12 mouse cellular contexts compared by ENCODE assay signal in the genomic region with DNA sequence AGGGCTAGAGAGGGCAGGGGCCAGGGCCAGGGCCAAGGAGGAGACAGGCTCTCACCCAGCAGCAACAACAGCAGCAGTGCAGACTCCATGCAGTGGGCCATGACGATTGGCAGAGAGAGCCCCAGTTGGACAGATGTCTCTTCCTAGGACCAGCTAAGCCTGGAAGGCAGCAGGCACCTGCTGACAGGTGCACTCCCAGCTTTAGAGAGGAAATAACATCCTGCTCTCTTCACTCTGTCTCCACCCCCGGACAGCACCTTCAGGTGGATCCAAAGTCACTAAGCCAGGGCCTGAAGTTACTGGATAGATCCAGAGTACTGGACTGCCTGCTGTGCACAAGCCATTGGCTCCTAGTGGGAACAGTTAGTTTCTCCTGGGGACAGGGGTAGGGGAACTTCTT. TPM values are rescaled to one million over a fixed set of nuclear protein-coding genes. Genes with fewer than 3 reads are reported as not detected.
DNase-seq lines count a peak whose midpoint lies in the region; ATAC-seq and TF ChIP-seq lines count a peak whose summit lies in the region.
"Had no signal": no experiment of that assay in that cellular context is flagged by ENCODE, and none has a peak within 500 bp of the region (broad histone marks: within the 10 kb centered on the region; RNA-seq: fewer than 3 reads in every experiment).

TSS of gene Gfra4 (minus strand) at position 101 of the 400 bp plus-strand sequence.

- peaks cover 31% of the 10 kb centered on the region for H3K4me1 ChIP-seq in kidney, embryonic 16.5 days (ENCODE audit: insufficient read depth, low read length)
- H3K4me1 ChIP-seq in embryonic facial prominence, embryonic 10.5 days: peaks cover 35% of the 10 kb centered on the region
- peaks cover 7% of the 10 kb centered on the region; the same call in 1 of the 2 replicates for H3K4me1 ChIP-seq in forebrain, postnatal 0 days (ENCODE audit: insufficient read depth)
- peaks cover 38% of the 10 kb centered on the region for H3K4me1 ChIP-seq in limb, embryonic 13.5 days

- H3K9me3 ChIP-seq in kidney, embryonic 16.5 days (ENCODE audit: low read length): no peaks in the 10 kb centered on the region
- H3K9me3 ChIP-seq in embryonic facial prominence, embryonic 10.5 days: no peaks in the 10 kb centered on the region
- no peaks in the 10 kb centered on the region for H3K9me3 ChIP-seq in forebrain, postnatal 0 days (ENCODE audit: low read length)
- no peaks in the 10 kb centered on the region for H3K9me3 ChIP-seq in limb, embryonic 13.5 days

- no peak within 1 kb of the TSS for H3K4me3 ChIP-seq in kidney, embryonic 16.5 days (ENCODE audit: low read length)
- H3K4me3 ChIP-seq in embryonic facial prominence, embryonic 10.5 days: peak within 1 kb of the TSS; percentile 79; the same call in 1 of the 2 replicates
- no peak within 1 kb of the TSS for H3K4me3 ChIP-seq in forebrain, postnatal 0 days (ENCODE audit: low read depth, low read length)
- H3K4me3 ChIP-seq in limb, embryonic 13.5 days: peak within 1 kb of the TSS; percentile 66

- TF ChIP-seq CTCF in forebrain, postnatal 0 days (IDR thresholded peaks at IDR 0.05; ENCODE audit: low read depth): no peak

- peaks cover 34% of the 10 kb centered on the region for H3K27me3 ChIP-seq in kidney, embryonic 16.5 days (ENCODE audit: insufficient read depth, low read length)
- H3K27me3 ChIP-seq in embryonic facial prominence, embryonic 10.5 days (replicated peaks; ENCODE audit: low read depth, poor library complexity, severe bottlenecking): peaks cover 76% of the 10 kb centered on the region
- 0 out of 2 replicates have a peak, but pooled peaks cover 3% of the 10 kb centered on the region for H3K27me3 ChIP-seq in forebrain, postnatal 0 days (ENCODE audit: insufficient read depth, low read length)
- H3K27me3 ChIP-seq in limb, embryonic 13.5 days: peaks cover 45% of the 10 kb centered on the region

- ATAC-seq in kidney, embryonic 16.5 days (ENCODE audit: low FRiP score, low TSS enrichment): no peak
- no peak for ATAC-seq in forebrain, postnatal 0 days
- no peak for ATAC-seq in limb, embryonic 13.5 days (ENCODE audit: low FRiP score, low read depth)
- no peak for ATAC-seq in erythroblast, adult 5-6 weeks (replicated peaks; ENCODE audit: low FRiP score, poor library complexity, severe bottlenecking)

- no peak within 1 kb of the TSS for H3K9ac ChIP-seq in kidney, embryonic 16.5 days (replicated peaks; ENCODE audit: low read length)
- peak within 1 kb of the TSS; percentile 83 for H3K9ac ChIP-seq in forebrain, postnatal 0 days
- H3K9ac ChIP-seq in limb, embryonic 13.5 days: peak within 1 kb of the TSS; percentile 83; the same call in 1 of the 2 replicates

- no peak within 1 kb of the TSS for H3K4me2 ChIP-seq in kidney, embryonic 16.5 days (replicated peaks; ENCODE audit: low read depth, low read length)
- H3K4me2 ChIP-seq in forebrain, postnatal 0 days (ENCODE audit: low read depth): peak within 1 kb of the TSS; percentile 86
- peak within 1 kb of the TSS; percentile 96 for H3K4me2 ChIP-seq in limb, embryonic 13.5 days (replicated peaks)

- 81% methylated on average over 2 of the region's 2 CpGs for WGBS in kidney, embryonic 16.5 days
- 63% methylated on average over 2 of the region's 2 CpGs for WGBS in embryonic facial prominence, embryonic 10.5 days
- 67% methylated on average over 2 of the region's 2 CpGs for WGBS in forebrain, postnatal 0 days
- 56% methylated on average over 2 of the region's 2 CpGs for WGBS in limb, embryonic 13.5 days

- no peaks in the 10 kb centered on the region for H3K36me3 ChIP-seq in kidney, embryonic 16.5 days (ENCODE audit: insufficient read depth, low read length)
- no peaks in the 10 kb centered on the region for H3K36me3 ChIP-seq in embryonic facial prominence, embryonic 10.5 days (replicated peaks)
- no peaks in the 10 kb centered on the region for H3K36me3 ChIP-seq in forebrain, postnatal 0 days (ENCODE audit: insufficient read depth)
- H3K36me3 ChIP-seq in limb, embryonic 13.5 days: no peaks in the 10 kb centered on the region

- no peak for DNase-seq in kidney, postnatal 14 days
- DNase-seq in embryonic facial prominence, embryonic 10.5 days (ENCODE audit: low spot score): no peak
- DNase-seq in forebrain, postnatal 0 days: no peak
- DNase-seq in right cerebral cortex, postnatal 36 days (ENCODE audit: low spot score in 2 of 2): no peak
- DNase-seq in cerebellum, adult 9-11 months: no peak
- DNase-seq: adrenal gland, postnatal 25 days; kidney, adult 8-10 months had no signal

- H3K27ac ChIP-seq in kidney, embryonic 16.5 days (ENCODE audit: low read length): peak within 1 kb of the TSS; percentile 29; the same call in 1 of the 2 replicates
- H3K27ac ChIP-seq in embryonic facial prominence, embryonic 10.5 days (replicated peaks): no peak within 1 kb of the TSS
- peak within 1 kb of the TSS; percentile 82; the same call in 1 of the 2 replicates for H3K27ac ChIP-seq in forebrain, postnatal 0 days (ENCODE audit: low read depth, low read length)
- no peak within 1 kb of the TSS for H3K27ac ChIP-seq in limb, embryonic 13.5 days

RNA-seq across cellular contexts. Expression of gene Gfra4, which starts in this region (rescaled TPM):
- polyA plus RNA-seq in kidney, embryonic 16.5 days (2015; fragmentation: Nextera tagmentation; extraction: Ambion mirVana): 17.3 and 17.8 TPM in 2 replicates
- 5.6 and 7.2 TPM in 2 replicates for polyA plus RNA-seq in embryonic facial prominence, embryonic 10.5 days (2016; fragmentation: Nextera tagmentation; extraction: Ambion mirVana)
- total RNA-seq in forebrain, postnatal 0 days (2014; rRNA removed): 39.8 and 52.0 TPM in 2 replicates
- polyA plus RNA-seq in forebrain, postnatal 0 days (2015; fragmentation: Nextera tagmentation; extraction: Ambion mirVana): 53.7 and 61.9 TPM in 2 replicates
- 27.4 and 29.2 TPM in 2 replicates for polyA plus RNA-seq in limb, embryonic 13.5 days (2015; fragmentation: Nextera tagmentation; extraction: Ambion mirVana)
- 2.1 TPM in 1 of 2 replicates, not detected in the other for total RNA-seq in erythroblast, adult 5-6 weeks (2015; ENCODE audit: low replicate concordance)
- total RNA-seq in erythroblast, adult 5-6 weeks (2017; ENCODE audit: low replicate concordance): not detected in 2 replicates
- total RNA-seq: megakaryocyte, adult 5-6 weeks; MEL had no signal

Comparison
In these comparisons a context has a peak if more than half of its experiments do, and no peak if none do; other contexts are left out.
1. RNA of gene Gfra4 (total RNA-seq): 39.8 to 52.0 TPM in forebrain, postnatal 0 days; 2.1 TPM in erythroblast, adult 5-6 weeks; every median in the first group is over 10 times any median in the second.
2. H3K27ac ChIP-seq: peak in kidney, embryonic 16.5 days (single experiment) and forebrain, postnatal 0 days (single experiment); none in embryonic facial prominence, embryonic 10.5 days (single experiment) and limb, embryonic 13.5 days (single experiment).
3. H3K4me3 ChIP-seq: peak in embryonic facial prominence, embryonic 10.5 days (single experiment) and limb, embryonic 13.5 days (single experiment); none in kidney, embryonic 16.5 days (single experiment) and forebrain, postnatal 0 days (single experiment).